Mouse (Mus musculus): ENCODE measurements around the gene Acad9. TPM values are rescaled to one million over a fixed set of nuclear protein-coding genes. Genes with fewer than 3 reads are reported as not detected.
"Not testable (repeated sequence)": the region's sequence is repeated elsewhere in the genome, so short reads cannot be mapped to it uniquely, and the experiment has no call there.

Acad9 gene
- total RNA-seq, 2 experiments from 2014 or later, result 47.3 to 58.1 TPM

DNA sequence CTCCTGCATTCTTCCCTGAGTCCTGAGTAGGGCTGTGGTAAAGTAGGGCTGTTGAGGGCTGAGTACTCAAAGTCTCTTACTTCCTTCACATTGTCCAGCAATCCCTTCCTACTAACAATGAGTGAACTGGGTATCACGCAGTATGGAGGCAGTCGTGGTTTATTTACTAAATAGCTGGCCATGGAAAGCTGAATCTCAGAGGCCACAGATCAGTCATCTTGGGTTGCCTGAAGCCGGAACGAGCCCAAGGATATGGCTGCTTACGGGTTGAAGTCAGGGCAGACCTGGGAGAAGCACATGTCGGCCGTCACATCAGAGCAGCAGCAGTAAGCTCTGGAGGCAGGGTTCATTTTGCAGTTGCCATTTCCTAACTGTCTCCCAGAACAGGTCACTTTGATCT, 17.6 kb downstream of the Acad9 start:
- DNase-seq, result no peak
- intact Hi-C loops (cut with DNase I), result loop anchor here (10.0 kb wide), 1 partner anchor 361 kb away; no protein-coding TSS in a partner anchor

DNA sequence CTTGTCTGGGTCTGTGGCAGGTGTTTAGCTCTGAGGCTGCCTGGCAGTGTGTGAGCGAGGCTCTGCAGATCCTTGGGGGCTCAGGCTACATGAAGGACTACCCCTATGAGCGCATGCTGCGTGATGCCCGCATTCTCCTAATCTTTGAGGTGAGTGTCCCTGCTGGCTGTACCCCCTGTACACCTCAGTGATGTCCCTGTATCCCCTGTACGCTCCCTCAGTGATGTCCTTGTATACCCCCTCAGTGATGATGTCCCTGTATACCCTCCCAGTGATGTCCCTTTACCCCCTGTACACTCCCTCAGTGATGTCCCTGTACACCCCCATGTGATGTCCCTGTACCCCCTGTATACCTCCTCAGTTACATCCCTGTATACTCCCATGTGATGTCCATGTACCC, 19.6 kb downstream of the Acad9 start:
- intact Hi-C loops (cut with DNase I), result loop anchor here (10.0 kb wide), 1 partner anchor 359 kb away; no protein-coding TSS in a partner anchor
- no peak for DNase-seq

DNA sequence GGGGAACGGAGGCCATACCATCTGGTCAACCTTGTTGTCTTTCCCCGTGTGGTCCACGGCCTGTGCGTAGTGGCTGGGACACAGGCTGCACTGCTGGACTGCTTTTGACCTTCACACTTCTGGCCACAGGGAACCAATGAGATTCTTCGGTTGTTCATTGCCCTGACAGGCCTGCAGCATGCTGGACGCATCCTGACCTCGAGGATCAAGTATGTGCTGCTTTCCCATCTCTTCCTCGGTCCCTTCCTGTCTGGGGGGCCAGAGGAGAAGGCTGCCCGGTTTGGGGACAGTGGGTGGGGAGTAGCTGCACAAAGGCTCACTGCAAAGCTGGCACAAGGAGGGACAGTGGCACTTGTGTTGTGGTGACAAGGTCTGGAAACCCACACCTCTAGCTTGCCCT, 21.8 kb downstream of the Acad9 start:
- no peak for DNase-seq
- intact Hi-C loops (cut with DNase I), result loop anchor here (10.0 kb wide), 1 partner anchor 357 kb away; no protein-coding TSS in a partner anchor

DNA sequence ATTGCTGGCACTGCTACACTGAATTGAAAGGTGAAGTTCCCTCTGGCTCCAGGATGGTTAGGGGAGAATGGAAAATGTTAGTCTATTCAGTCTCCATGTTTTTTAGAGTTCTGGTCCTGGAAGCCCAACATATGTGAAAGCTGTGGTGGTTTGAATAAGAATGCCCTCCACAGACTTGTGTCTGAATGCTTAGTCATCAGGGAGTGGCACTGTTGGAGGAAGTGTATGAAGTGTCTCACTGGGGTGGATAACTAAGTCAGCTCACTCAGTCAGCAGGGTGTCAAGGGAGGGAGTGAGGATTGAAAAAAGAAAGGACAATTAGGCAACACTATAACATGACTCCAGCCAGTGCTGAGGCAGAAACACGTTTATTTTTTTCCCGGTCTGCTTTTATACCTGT, 29.6 kb downstream of the Acad9 start:
- DNase-seq, result no peak
- intact Hi-C loops (cut with DNase I), result no loop called here

DNA sequence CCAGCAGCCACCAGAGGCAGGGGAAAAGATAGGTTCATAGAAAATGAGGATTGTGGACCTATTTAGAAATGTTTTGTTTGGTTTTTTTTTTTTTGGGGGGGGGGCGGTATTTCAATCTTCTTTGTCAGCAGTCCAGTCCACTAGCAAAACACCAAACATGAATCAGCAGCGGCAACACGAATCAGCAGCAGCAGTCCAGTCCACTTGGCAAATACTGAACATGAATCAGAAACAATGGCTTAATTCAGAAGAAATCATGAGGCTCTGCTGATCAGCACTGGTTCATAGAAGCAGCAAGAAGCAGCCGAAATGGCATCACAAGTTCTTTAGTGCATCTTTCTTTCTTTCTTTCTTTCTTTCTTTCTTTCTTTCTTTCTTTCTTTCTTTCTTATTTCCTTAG, 50.3 kb downstream of the Acad9 start:
- no peak for DNase-seq
- intact Hi-C loops (cut with DNase I), result no loop called here

DNA sequence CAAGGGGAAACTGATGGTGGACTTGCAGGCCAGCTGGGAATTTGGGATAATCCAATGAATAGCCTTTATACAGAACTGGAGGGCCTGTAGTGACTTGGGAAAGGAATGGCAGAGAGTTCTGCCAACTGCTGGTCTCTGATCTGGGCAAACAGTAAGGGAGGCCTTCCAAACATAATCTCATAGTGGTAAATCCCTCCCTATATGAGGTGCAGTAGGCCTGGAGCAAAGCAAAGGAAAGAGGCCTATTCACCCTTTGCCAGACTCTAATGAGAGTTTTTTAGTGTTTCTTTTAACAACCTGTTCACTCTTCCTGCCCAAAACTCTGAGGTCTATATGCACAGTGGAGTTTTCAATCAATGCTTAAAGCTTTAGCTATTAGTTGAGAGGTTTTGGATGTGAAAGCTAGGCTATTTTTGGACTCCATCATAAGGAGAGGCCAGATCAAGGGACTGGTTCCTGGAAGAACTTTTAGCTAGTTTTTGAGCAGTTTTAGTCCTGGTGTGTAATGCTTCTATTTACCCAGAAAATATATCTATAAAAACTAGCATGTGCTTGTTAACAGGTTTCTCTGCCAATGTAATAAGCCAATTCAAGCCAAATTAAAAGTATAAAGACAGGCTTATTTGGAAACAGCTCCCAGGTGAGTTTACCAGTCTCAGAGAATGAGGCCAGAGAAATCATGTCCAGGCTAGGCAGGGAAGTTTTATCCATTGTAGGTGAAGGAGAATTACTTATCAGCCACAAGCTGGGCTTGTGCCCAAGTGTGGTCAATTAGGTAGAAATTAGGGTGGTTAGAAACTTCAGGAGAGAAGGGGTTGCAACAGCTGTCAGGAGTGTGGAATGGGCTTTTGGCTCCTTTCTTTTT, 54.1 kb downstream of the Acad9 start:
- intact Hi-C loops (cut with DNase I), result no loop called here
- no peak for DNase-seq

DNA sequence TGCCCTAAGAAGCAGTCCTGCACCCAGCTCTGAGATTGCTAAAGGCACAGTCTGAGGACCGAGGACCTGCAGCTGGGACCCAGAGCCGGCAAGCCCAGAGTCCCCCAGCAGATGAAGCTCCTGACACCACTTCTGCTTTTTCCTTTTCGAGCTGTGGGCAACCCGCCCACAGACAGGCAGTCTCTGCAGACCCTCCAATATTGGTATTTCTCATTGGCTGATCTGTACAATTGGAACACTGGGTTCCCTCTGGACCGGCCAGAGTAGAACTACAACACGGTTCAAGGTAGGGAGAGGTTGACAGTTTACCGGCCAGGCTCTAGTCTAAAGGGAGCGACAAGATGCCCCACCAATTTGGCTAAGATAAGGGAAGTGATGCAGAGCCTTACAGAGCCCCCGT, 60.4 kb downstream of the Acad9 start:
- DNase-seq; intact Hi-C loops (cut with DNase I): not testable (repeated sequence)

DNA sequence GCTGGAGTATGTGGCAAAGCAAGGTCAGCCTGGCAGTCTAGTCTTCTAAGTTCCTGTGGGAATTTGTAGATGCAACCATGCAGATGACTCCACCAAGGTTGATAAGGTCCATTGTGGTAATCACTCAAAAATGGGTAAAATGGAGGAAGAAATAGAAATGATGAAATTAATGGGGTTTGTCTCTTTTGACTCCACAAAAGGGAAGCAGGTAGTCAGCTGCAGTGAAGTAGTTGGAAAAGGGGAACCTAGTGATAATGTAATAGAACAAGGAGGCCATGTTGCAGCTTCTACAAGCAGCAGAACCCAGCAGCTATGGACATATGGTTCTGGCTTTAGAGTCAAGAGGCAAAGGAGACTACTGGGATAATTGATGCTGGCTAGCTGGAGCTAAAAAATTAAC, 70.4 kb downstream of the Acad9 start:
- intact Hi-C loops (cut with DNase I), result no loop called here

DNA sequence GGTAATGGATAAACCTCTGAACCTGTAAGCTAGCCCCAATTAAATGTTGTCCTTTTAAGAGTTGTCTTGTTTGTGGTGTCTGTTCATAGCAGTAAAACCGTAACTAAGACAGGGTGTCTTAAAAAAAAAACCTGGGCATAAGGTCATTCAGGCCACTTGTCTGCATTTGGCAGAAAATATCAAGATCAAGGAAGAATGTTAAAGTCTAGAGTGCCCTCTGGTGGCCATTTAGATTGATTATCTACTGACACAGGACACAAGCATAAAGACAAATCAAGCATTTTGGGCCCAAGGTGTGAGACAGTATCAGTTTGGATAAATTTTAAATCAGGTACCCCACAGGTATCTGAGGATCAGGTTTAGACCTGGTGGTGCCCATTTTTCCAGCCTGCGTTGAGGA, 71.8 kb downstream of the Acad9 start:
- no peak for DNase-seq
- intact Hi-C loops (cut with DNase I), result no loop called here

More for the DNA sequence above, 70.4 kb downstream of the Acad9 start:
- no peak for DNase-seq

DNA sequence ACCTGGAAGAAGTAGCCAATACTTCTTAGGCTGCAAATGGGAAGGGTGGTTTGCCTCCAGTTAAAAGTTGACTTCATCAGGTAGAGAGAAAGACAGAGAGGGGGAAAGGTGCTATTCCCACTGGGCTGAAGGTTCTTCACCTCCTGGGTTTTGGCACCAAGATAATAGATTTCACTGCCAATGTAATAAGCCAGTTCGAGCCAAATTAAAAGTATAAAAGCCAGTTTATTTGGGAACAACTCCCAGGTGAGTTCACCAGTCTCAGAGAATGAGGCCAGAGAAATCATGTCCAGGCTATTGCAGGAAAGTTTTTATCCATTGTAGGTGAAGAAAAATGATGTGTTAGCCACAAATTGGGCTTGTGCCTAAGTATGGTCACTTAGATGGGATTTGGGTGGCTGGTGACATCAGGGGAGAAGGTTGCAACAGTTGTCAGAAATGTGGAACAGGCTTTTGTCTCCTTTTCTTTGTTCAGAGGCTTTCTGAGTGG, 72.4 kb downstream of the Acad9 start:
- intact Hi-C loops (cut with DNase I), result no loop called here
- no peak for DNase-seq

DNA sequence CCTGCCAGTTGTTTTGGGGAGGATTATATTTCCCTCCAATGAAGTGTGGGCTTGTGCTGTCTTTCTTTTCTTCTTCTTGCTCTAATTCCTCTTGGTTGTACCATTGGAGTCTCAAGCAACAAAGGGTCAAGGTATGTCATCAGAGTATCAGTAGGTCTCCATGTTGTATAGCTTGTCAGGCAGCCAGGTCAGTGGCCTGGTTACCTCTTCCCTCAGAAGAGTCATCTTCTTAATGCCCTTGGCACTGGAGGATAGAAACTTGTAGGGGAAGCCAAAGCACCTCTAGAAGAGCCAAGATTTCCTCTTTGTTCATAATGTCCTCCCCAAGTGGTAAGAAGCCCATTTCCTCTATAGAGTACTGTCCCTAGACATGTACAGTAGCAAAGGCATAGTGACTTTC, 73.2 kb downstream of the Acad9 start:
- intact Hi-C loops (cut with DNase I), result no loop called here
- DNase-seq, result no peak

Other genes starting within 250 kb of the Acad9 start
- 10 to 100 TPM; 70.4 to 73.9 TPM for gene Dcun1d1, start 128.5 kb upstream of the Acad9 start, total RNA-seq (2021)
- gene Mccc1, start 65.3 kb upstream of the Acad9 start, total RNA-seq (2021), result 10 to 100 TPM; 31.0 to 36.5 TPM
- not detected for gene Ccdc144b, start 12.4 kb upstream of the Acad9 start, total RNA-seq (2021)
- gene D3Ertd254e, start 85.0 kb downstream of the Acad9 start, total RNA-seq (2021), result 10 to 100 TPM; 23.2 to 23.4 TPM
- under 1 TPM; 0.66 to 0.83 TPM for gene Qrfpr, start 156.3 kb downstream of the Acad9 start, total RNA-seq (2021)

Measured in left cerebral cortex, postnatal 4 days (tissue).